In the genomic region with DNA sequence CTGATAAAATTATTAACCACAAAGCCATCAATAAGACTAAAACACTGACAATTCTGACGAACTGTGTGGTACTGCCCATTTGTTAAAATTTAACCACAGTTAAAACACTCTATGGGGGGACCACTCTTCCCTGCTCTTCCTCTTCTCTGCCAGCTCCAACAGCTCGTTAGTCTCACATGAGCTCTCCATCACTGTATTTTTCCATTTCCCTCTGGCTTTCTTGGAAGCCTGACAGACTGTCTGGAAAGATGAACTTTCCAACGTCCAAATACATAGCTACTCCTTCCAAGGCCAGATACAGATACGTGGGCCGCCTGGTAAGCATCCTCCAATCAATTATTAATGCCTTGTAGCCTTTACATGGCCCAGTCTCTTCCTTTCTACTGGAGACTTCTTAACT, we compare ENCODE assay signal across 14 mouse cellular contexts. TPM values are rescaled to one million over a fixed set of nuclear protein-coding genes. Genes with fewer than 3 reads are reported as not detected.
A peak's percentile ranks its signal among the peaks of the same experiment; 100 is the strongest.
DNase-seq lines count a peak whose midpoint lies in the region; ATAC-seq and TF ChIP-seq lines count a peak whose summit lies in the region.
"Had no signal": no experiment of that assay in that cellular context is flagged by ENCODE, and none has a peak within 500 bp of the region (broad histone marks: within the 10 kb centered on the region; RNA-seq: fewer than 3 reads in every experiment).

No protein-coding gene starts in this region.

- ATAC-seq in hindbrain, postnatal 0 days = no peak
- ATAC-seq in hindbrain, embryonic 11.5 days (ENCODE audit: low FRiP score) = no peak
- ATAC-seq in erythroid progenitor cell, adult 5-6 weeks (replicated peaks; ENCODE audit: low FRiP score, poor library complexity, severe bottlenecking) = no peak

- no peak for TF ChIP-seq CTCF in hindbrain, postnatal 0 days (IDR thresholded peaks at IDR 0.05; ENCODE audit: low read depth)

- no peak overlapping the region for H3K4me3 ChIP-seq in hindbrain, postnatal 0 days (ENCODE audit: low read length)
- H3K4me3 ChIP-seq in hindbrain, embryonic 11.5 days (ENCODE audit: low read depth, low read length) = no peak overlapping the region
- H3K4me3 ChIP-seq: hindbrain, embryonic 15.5 days; liver, embryonic 13.5 days; midbrain, embryonic 10.5 days; neural tube, embryonic 13.5 days had no signal

- no peaks in the 10 kb centered on the region for H3K36me3 ChIP-seq in hindbrain, postnatal 0 days (ENCODE audit: insufficient read depth, low read length)
- H3K36me3 ChIP-seq in hindbrain, embryonic 11.5 days (ENCODE audit: control insufficient read depth, insufficient read depth, low read length) = no peaks in the 10 kb centered on the region
- H3K36me3 ChIP-seq: hindbrain, embryonic 15.5 days; midbrain, embryonic 10.5 days; neural tube, embryonic 13.5 days had no signal

- DNase-seq in hindbrain, postnatal 0 days (ENCODE audit: low spot score) = peak; percentile 43
- DNase-seq in hindbrain, embryonic 11.5 days (ENCODE audit: low spot score) = no peak
- DNase-seq in testis, postnatal 10 days (ENCODE audit: low spot score) = peak; percentile 11
- DNase-seq in testis, postnatal 14 days (ENCODE audit: low spot score) = no peak
- peak; percentile 41 to 56 for DNase-seq in cerebellum, postnatal 25 days
- DNase-seq in thymus, postnatal 14 days = no peak
- DNase-seq: gastrocnemius, postnatal 25 days; layer of hippocampus, postnatal 36 days; liver, embryonic 13.5 days; right cerebral cortex, postnatal 25 days had no signal

- no peaks in the 10 kb centered on the region for H3K4me1 ChIP-seq in hindbrain, postnatal 0 days (ENCODE audit: insufficient read depth, low read length)
- no peaks in the 10 kb centered on the region for H3K4me1 ChIP-seq in hindbrain, embryonic 11.5 days (replicated peaks; ENCODE audit: control insufficient read depth, insufficient read depth, low read length)
- H3K4me1 ChIP-seq: hindbrain, embryonic 15.5 days; midbrain, embryonic 10.5 days; neural tube, embryonic 13.5 days had no signal

- H3K9ac ChIP-seq in hindbrain, postnatal 0 days (replicated peaks; ENCODE audit: low read length) = no peak overlapping the region
- H3K9ac ChIP-seq in hindbrain, embryonic 11.5 days (ENCODE audit: low read depth, low read length) = no peak overlapping the region
- H3K9ac ChIP-seq: hindbrain, embryonic 15.5 days; liver, embryonic 13.5 days; neural tube, embryonic 13.5 days had no signal

- no peak overlapping the region for H3K27ac ChIP-seq in hindbrain, postnatal 0 days
- no peak overlapping the region for H3K27ac ChIP-seq in hindbrain, embryonic 11.5 days (ENCODE audit: low read depth, low read length)
- H3K27ac ChIP-seq: hindbrain, embryonic 15.5 days; midbrain, embryonic 10.5 days; neural tube, embryonic 13.5 days had no signal

- WGBS in hindbrain, postnatal 0 days = 42% methylated on average over 5 of the region's 5 CpGs
- WGBS in hindbrain, embryonic 11.5 days = 65% methylated on average over 5 of the region's 5 CpGs

- H3K27me3 ChIP-seq in hindbrain, postnatal 0 days (ENCODE audit: insufficient read depth, low read length) = no peaks in the 10 kb centered on the region
- no peaks in the 10 kb centered on the region for H3K27me3 ChIP-seq in hindbrain, embryonic 11.5 days (ENCODE audit: control insufficient read depth, insufficient read depth, low read length)
- H3K27me3 ChIP-seq: hindbrain, embryonic 15.5 days; liver, embryonic 13.5 days; neural tube, embryonic 13.5 days had no signal

- H3K4me2 ChIP-seq in hindbrain, postnatal 0 days (ENCODE audit: low read depth, low read length) = no peak overlapping the region
- no peak overlapping the region for H3K4me2 ChIP-seq in hindbrain, embryonic 11.5 days (replicated peaks; ENCODE audit: low read depth, low read length)
- H3K4me2 ChIP-seq: hindbrain, embryonic 15.5 days; liver, embryonic 13.5 days; neural tube, embryonic 13.5 days had no signal

- H3K9me3 ChIP-seq in hindbrain, postnatal 0 days (ENCODE audit: low read length) = no peaks in the 10 kb centered on the region
- no peaks in the 10 kb centered on the region for H3K9me3 ChIP-seq in hindbrain, embryonic 11.5 days (ENCODE audit: control insufficient read depth, low read length)
- H3K9me3 ChIP-seq: hindbrain, embryonic 15.5 days; liver, embryonic 13.5 days; midbrain, embryonic 10.5 days; neural tube, embryonic 13.5 days had no signal

RNA-seq across cellular contexts. Expression of a gene that starts 38.3 kb away (rescaled TPM):
- 3.9 and 4.1 TPM in 2 replicates for total RNA-seq in hindbrain, postnatal 0 days (2014; rRNA removed)
- 3.4 and 3.6 TPM in 2 replicates for polyA plus RNA-seq in hindbrain, postnatal 0 days (2015; fragmentation: Nextera tagmentation; extraction: Ambion mirVana)
- polyA plus RNA-seq in hindbrain, embryonic 11.5 days (2014; fragmentation: Nextera tagmentation; extraction: Ambion mirVana) = 8.6 and 8.9 TPM in 2 replicates
- 431 and 444 TPM in 2 replicates for total RNA-seq in erythroid progenitor cell, adult 5-6 weeks (2015; ENCODE audit: low replicate concordance)
- total RNA-seq in erythroid progenitor cell, adult 5-6 weeks (2017; ENCODE audit: low replicate concordance) = 329 and 368 TPM in 2 replicates

Comparison
In these comparisons a context has a peak if more than half of its experiments do, and no peak if none do; other contexts are left out.
1. DNase-seq: peak in hindbrain, postnatal 0 days (single experiment), testis, postnatal 10 days (single experiment) and cerebellum, postnatal 25 days (2 of 2); none in hindbrain, embryonic 11.5 days (single experiment), testis, postnatal 14 days (single experiment) and thymus, postnatal 14 days (single experiment).
2. RNA of a gene that starts 38.3 kb away (total RNA-seq): 329 to 444 TPM in erythroid progenitor cell, adult 5-6 weeks; 3.9 to 4.1 TPM in hindbrain, postnatal 0 days; every median in the first group is over 10 times any median in the second.